Mouse (Mus musculus): Measurements from ENCODE around the gene Ifi214.
"Not testable (repeated sequence)": the region's sequence is repeated elsewhere in the genome, so short reads cannot be mapped to it uniquely, and the experiment has no call there.

Ifi214 gene

GRCm38 (mm10) chr1:173535791-173536190 lies at the start of gene Ifi214:
Gene Ifi214, minus strand, starts transcription at chr1:173535957.
- in situ Hi-C loops (cut with MboI, MseI), result not testable (repeated sequence)

GRCm38 (mm10) chr1:173579921-173580585 lies 44.3 kb upstream of the Ifi214 start:
- in situ Hi-C loops (cut with MboI, MseI), result no loop called here

DNA sequence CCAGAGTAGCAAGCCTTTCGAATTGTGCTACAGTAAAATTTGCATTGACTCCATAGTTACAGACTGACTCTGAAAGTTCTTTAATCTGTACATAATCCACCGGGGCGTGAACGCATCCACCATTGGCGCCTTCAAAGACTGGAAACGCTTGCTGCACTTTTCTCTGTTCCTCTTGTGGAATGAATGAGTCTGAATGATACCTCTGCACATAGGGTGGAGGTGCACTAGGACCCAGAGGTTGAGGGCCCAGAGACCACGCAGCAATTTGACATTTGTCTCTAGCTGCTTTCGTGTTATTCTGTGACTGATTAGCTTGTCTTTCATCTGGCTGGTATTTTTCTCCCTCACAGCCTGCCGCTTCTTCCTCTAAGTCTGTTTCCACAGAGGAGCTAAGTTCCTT lies 43.3 kb upstream of the Ifi214 start:
- in situ Hi-C loops (cut with MboI, MseI), result no loop called here

- in situ Hi-C loops (cut with MboI, MseI), result not testable (repeated sequence)
These were observed 14.8 kb upstream of the Ifi214 start for GRCm38 (mm10) chr1:173550491-173551050.

- in situ Hi-C loops (cut with MboI, MseI), result not testable (repeated sequence)
These were observed 13.0 kb upstream of the Ifi214 start for GRCm38 (mm10) chr1:173548798-173549197.

DNA sequence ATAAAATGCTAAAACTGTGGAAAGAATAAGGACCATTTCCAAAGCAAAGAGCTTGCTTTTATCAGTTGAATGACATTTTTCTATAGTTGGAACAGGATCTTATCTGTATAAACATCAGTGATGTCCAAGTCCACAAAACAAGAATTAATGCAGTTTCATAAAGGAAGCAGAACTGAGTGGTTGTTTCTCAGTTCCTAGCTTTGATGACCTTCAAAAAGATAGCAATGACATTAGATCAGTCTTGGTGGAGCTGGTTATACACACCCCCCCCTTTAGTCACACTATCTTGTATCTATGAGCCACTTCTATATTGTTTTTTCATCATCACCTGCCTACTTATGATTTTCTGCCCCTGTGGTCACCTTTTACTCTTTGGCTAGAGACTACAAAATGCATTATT lies 14.3 kb downstream of the Ifi214 start:
- in situ Hi-C loops (cut with MboI, MseI), result no loop called here

GRCm38 (mm10) chr1:173510595-173510994 lies 25.2 kb downstream of the Ifi214 start:
- in situ Hi-C loops (cut with MboI, MseI), result not testable (repeated sequence)

GRCm38 (mm10) chr1:173491483-173491882 lies 44.3 kb downstream of the Ifi214 start:
- in situ Hi-C loops (cut with MboI, MseI), result not testable (repeated sequence)

GRCm38 (mm10) chr1:173490812-173491480 lies 44.8 kb downstream of the Ifi214 start, which contains the start of gene Ifi206:
Gene Ifi206, minus strand, starts transcription at chr1:173491041.
- in situ Hi-C loops (cut with MboI, MseI), result not testable (repeated sequence)

DNA sequence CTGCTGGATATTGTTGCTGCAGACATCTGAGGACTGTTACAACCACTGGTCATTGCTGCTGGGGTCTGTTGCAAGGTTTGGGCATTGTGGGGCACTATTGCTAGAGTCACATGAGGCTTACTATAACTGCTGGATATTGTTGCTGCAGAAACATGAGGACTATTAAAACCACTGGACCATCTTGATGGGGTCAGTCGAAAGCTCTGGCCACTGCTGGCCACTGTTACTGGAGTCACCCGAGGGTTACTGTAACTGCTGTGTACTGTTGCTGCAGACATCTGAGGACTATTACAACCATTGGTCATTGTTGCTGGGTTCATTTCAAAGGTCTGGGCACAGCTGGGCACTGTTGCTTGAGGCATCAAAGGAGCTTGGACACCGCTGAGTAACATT lies 54.6 kb downstream of the Ifi214 start:
- in situ Hi-C loops (cut with MboI, MseI), result not testable (repeated sequence)

- in situ Hi-C loops (cut with MboI, MseI), result not testable (repeated sequence)
These were observed 55.2 kb downstream of the Ifi214 start for GRCm38 (mm10) chr1:173480399-173481181.
